Mouse (Mus musculus) ES-E14 (cell line): ENCODE measurements at regions not wholly inside any gene's neighbourhood (a gene's known extent, or its start where the extent isn't known, plus 50 kb on each side); places are given as distances from the start of the nearest gene placed in this dataset.

ENCODE experiments used
- CHD2 ChIP-seq: IDR thresholded peaks from 2 replicates; pipeline ENCODE4 v1.6.1; 2014; ENCODE audit warnings: mild to moderate bottlenecking, low read depth, low read length, inconsistent platforms
- ZC3H11A ChIP-seq: IDR thresholded peaks from 2 replicates; pipeline ENCODE4 v1.6.1; 2012; ENCODE audit warnings: low read depth, mild to moderate bottlenecking, inconsistent platforms, low read length, borderline replicate concordance
- ZNF384 ChIP-seq: IDR thresholded peaks from 2 replicates; pipeline ENCODE4 v1.6.1; 2012; ENCODE audit warnings: low read depth, low read length, inconsistent platforms

GRCm38 (mm10) chr1:143098307-143098706, 542.2 kb upstream of the B3galt2 start:
- no peak for TF ChIP-seq ZC3H11A
- TF ChIP-seq ZNF384 = no peak
- no peak for TF ChIP-seq CHD2
